Mouse (Mus musculus): Measurements from ENCODE around the gene Rassf2.

Rassf2 gene

GRCm38 (mm10) chr2:131952961-131953538 is 77.0 kb downstream of the Rassf2 start:
- DNase-seq, result peak; percentile 9

GRCm38 (mm10) chr2:131952456-131952855 is 77.6 kb downstream of the Rassf2 start:
- no peak for DNase-seq

GRCm38 (mm10) chr2:131950598-131951095 is 79.4 kb downstream of the Rassf2 start, which contains the start of gene Prnd:
Gene Prnd, plus strand, starts transcription at chr2:131950861.
- no peak for DNase-seq

DNA sequence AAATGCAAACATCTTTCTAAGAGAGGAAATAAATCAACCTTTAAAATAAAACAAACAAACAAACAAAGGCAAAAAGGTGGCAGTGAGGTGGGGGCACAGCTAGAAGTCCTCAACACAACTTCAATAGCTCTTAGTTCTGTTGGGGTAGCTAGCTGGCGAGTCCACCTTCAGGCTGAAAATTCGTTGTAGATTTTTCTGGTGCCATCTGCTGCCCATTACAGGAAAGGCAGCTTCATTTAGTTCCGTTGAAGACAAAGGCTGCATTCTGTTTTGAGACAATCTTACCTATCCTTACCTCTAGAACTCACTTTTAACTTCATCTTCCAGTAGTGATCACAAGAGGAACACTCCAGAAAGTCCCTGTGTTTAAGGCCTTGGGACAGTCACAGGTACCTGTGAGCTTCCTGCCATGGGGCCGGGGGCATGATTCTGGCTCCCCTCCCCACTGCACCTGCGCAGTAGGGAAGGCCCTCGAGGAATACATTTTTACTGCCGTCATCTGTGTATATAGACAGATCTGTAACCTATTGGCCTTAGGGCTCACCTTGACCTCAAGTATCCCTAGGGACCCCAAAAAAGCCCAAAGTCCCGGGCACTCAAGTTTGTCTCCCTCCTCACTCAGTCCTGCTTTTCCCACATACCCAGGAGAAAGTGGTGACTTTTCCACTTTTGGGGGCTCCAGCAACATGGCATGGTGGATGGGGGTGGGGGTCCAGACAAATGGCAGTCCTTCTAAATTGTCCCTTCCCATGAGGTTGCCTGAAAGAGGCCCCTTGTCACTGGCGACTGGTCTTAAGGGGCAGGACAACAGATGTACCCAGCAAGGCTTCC is 80.1 kb downstream of the Rassf2 start:
- peak; percentile 69 for DNase-seq

DNA sequence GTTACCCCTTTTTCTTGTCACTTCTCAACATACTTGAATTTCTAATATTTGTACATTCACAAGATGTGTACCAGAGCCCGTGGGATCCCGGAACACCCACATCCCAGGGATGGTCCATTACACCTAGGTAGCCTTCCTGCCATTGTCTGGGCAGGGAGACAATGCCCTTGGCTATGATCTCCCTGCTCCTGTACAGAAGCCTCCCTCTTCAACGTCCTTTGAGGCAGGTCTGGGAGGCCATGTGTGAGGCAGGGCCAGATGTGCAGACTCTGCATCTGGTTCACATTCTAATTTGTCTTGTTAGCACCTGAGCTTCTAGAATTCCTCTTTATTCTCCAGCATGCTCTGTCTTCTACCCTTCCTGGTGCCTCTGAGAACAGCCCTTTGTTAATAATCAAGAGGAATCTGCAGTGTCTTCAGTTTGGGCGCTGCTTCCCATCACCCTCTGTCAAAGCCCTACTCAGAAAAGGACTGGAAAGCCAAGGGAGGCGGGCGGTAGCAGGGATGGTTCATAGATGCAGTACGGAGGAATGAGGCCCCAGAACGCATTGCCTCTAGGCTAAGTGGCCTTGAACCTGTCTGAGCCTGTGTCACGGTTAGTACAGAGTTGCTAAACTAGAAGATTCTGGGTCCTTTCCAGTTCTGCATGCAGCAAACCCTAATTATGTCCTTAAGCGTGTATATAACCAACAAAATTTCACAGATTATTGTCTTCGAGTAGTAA is 81.0 kb downstream of the Rassf2 start:
- DNase-seq, result no peak

DNA sequence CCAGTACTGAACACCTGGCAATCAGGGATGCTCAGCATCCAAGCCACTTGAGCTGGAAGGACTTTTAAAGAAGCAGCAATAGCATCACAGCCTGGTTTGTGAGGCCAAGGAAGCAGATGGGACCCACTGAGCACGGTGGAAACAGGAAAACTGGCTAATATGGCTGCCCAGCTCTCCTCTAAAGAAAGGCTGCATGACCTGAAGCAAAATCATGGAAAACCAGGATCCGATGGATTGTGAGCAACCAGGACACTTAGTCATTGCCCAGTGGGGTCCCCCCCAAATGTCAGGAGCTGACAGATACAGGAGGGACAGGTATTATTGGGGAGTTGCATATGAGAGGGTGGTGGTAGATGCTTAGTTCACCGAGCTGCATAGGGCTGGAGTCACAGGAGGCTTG is 81.9 kb downstream of the Rassf2 start:
- DNase-seq, result no peak

DNA sequence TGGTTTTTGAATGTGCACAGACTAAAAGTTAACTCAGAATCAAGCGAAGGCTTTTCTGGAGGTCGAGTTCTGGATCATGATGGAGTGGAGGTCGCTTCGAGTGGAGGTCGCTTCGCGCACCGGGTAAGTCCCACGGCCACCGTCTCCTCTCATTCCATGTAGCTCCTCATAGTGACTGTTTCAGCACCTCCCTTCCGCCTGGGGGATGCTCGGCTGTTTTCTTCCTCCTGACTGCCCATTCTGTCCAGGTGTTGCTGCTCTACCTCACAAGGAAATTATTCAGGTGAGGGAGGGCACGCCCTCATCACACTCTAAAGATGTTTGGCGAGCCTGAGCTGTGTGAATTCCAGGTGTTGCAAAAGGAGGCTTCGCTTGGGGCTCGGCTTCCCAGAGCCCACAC is 83.7 kb downstream of the Rassf2 start:
- DNase-seq, result no peak

DNA sequence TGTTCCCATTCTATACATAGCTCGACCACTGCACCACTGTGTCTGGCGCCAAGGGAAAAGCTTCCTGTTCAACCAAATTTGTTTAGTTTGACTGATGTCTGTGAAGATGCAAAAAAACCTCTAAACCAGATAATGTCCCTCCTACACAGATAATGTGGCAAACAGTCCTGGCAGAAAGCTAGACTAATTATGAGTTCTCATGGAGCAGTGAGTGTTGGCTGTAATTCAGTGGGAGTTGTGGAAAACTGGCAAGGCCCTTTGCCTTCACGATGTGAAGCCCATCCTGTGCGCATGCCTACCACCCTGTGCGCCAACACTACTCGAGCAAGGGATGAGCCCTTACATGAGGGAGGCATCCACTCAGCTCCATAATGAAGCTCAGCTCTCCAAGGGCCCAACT is 84.3 kb downstream of the Rassf2 start:
- no peak for DNase-seq

- DNase-seq, result no peak
Observed at GRCm38 (mm10) chr2:131945225-131945624, 84.8 kb downstream of the Rassf2 start.

DNA sequence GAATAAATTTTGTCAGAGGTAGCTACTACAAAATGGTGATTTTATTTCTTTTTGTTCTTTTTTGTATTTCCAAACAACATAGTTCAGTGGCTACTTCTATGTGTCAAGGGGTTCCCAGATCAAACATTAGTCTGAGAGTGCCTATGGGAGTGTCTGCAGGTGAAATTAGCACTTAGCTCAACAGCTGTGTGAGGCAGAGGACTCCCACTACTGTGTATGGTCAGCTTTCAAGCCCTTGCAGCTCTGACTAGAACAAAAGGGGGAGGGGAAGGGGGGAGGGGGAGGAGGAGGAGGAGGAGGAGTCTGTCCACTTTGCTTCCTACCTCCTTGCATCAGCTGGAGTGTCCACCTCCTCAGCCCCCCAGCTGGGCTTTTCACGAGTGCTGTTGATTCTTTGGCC is 85.7 kb downstream of the Rassf2 start:
- no peak for DNase-seq

DNA sequence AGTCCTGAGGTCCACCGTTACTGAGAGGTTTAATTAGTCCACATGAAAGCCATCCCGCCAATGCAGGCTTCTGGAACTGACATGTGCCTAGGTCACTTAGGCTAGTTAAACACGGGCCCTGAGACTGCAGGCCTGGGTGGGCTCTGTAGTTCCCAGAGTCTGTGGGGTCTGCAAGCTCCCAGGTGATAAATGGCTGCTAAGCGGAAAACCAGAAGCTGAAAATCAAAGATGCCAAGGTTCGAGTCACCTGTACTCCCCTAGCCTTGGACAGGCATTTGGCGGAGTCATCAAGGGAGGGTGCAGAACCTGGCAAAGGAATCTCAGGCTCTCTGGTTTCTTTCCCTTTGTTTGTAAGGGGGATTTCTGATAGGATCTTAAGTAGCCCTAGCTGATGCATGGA is 88.6 kb downstream of the Rassf2 start:
- no peak for DNase-seq

- DNase-seq, result no peak
Observed at GRCm38 (mm10) chr2:131940506-131940905, 89.6 kb downstream of the Rassf2 start.
